Mouse (Mus musculus): Measurements from ENCODE around the gene Cd44. TPM values are rescaled to one million over a fixed set of nuclear protein-coding genes. Genes with fewer than 3 reads are reported as not detected.

Gene Cd44
- polyA plus RNA-seq, 1 experiment from 2014 or later = 4.0 TPM

GRCm38 (mm10) chr2:102905604-102906003 lies 4.1 kb upstream of the Cd44 start:
- Histone ChIP-seq H3K27ac (ENCODE audit: low read depth, low read length) (no peak overlapping the region), H3K9me3 (ENCODE audit: control insufficient read depth, low read length) (no peaks in the 10 kb centered on the region), H3K4me1 (ENCODE audit: control insufficient read depth, insufficient read depth, low read length) (no peaks in the 10 kb centered on the region), H3K4me3 (ENCODE audit: low read length) (no peak overlapping the region), H3K36me3 (ENCODE audit: control insufficient read depth, insufficient read depth, low read length) (no peaks in the 10 kb centered on the region), H3K27me3 (ENCODE audit: control insufficient read depth, insufficient read depth, low read length) (no peaks in the 10 kb centered on the region), H3K4me2 (replicated peaks; ENCODE audit: low read depth, low read length) (no peak overlapping the region), H3K9ac (ENCODE audit: low read depth, low read length) (no peak overlapping the region)
- no peak for ATAC-seq (ENCODE audit: low FRiP score, low TSS enrichment)
- 81% methylated on average over 3 of the region's 3 CpGs for WGBS

- Histone ChIP-seq H3K9ac (ENCODE audit: low read depth, low read length) (peak overlapping the region; percentile 35; the same call in 1 of the 2 replicates), H3K4me3 (ENCODE audit: low read length) (peak overlapping the region; percentile 37), H3K36me3 (ENCODE audit: control insufficient read depth, insufficient read depth, low read length) (no peaks in the 10 kb centered on the region), H3K27me3 (ENCODE audit: control insufficient read depth, insufficient read depth, low read length) (no peaks in the 10 kb centered on the region), H3K9me3 (ENCODE audit: control insufficient read depth, low read length) (no peaks in the 10 kb centered on the region), H3K4me2 (replicated peaks; ENCODE audit: low read depth, low read length) (peak overlapping the region; percentile 63), H3K4me1 (ENCODE audit: control insufficient read depth, insufficient read depth, low read length) (no peaks in the 10 kb centered on the region), H3K27ac (ENCODE audit: low read depth, low read length) (no peak overlapping the region)
- WGBS = 21% methylated on average over 3 of the region's 3 CpGs
- 0 out of 2 replicates have a peak, but pooled peaks have one; percentile 47 for ATAC-seq (ENCODE audit: low FRiP score, low TSS enrichment)
Measured at GRCm38 (mm10) chr2:102901828-102902223, 361 bp upstream of the Cd44 start.

GRCm38 (mm10) chr2:102900230-102900721 lies 1.2 kb downstream of the Cd44 start:
- Histone ChIP-seq H3K4me3 (ENCODE audit: low read length) (peak overlapping the region; percentile 37; the same call in 1 of the 2 replicates), H3K9ac (ENCODE audit: low read depth, low read length) (no peak overlapping the region), H3K4me2 (replicated peaks; ENCODE audit: low read depth, low read length) (no peak overlapping the region; the same call in 1 of the 2 replicates), H3K36me3 (ENCODE audit: control insufficient read depth, insufficient read depth, low read length) (no peaks in the 10 kb centered on the region), H3K27me3 (ENCODE audit: control insufficient read depth, insufficient read depth, low read length) (no peaks in the 10 kb centered on the region), H3K4me1 (ENCODE audit: control insufficient read depth, insufficient read depth, low read length) (no peaks in the 10 kb centered on the region), H3K9me3 (ENCODE audit: control insufficient read depth, low read length) (no peaks in the 10 kb centered on the region), H3K27ac (ENCODE audit: low read depth, low read length) (no peak overlapping the region)
- no peak for ATAC-seq (ENCODE audit: low FRiP score, low TSS enrichment)
- 56% methylated on average over 7 of the region's 7 CpGs for WGBS

GRCm38 (mm10) chr2:102899238-102899637 lies 2.2 kb downstream of the Cd44 start:
- WGBS = 59% methylated on average over 3 of the region's 3 CpGs
- Histone ChIP-seq H3K9me3 (ENCODE audit: control insufficient read depth, low read length) (no peaks in the 10 kb centered on the region), H3K9ac (ENCODE audit: low read depth, low read length) (no peak overlapping the region), H3K4me2 (replicated peaks; ENCODE audit: low read depth, low read length) (no peak overlapping the region), H3K4me3 (ENCODE audit: low read length) (no peak overlapping the region), H3K27ac (ENCODE audit: low read depth, low read length) (no peak overlapping the region), H3K4me1 (ENCODE audit: control insufficient read depth, insufficient read depth, low read length) (no peaks in the 10 kb centered on the region), H3K36me3 (ENCODE audit: control insufficient read depth, insufficient read depth, low read length) (no peaks in the 10 kb centered on the region), H3K27me3 (ENCODE audit: control insufficient read depth, insufficient read depth, low read length) (no peaks in the 10 kb centered on the region)
- ATAC-seq (ENCODE audit: low FRiP score, low TSS enrichment) = no peak

GRCm38 (mm10) chr2:102898585-102898984 lies 2.9 kb downstream of the Cd44 start:
- Histone ChIP-seq H3K4me1 (ENCODE audit: control insufficient read depth, insufficient read depth, low read length) (no peaks in the 10 kb centered on the region), H3K9me3 (ENCODE audit: control insufficient read depth, low read length) (no peaks in the 10 kb centered on the region), H3K9ac (ENCODE audit: low read depth, low read length) (no peak overlapping the region), H3K27me3 (ENCODE audit: control insufficient read depth, insufficient read depth, low read length) (no peaks in the 10 kb centered on the region), H3K27ac (ENCODE audit: low read depth, low read length) (no peak overlapping the region), H3K36me3 (ENCODE audit: control insufficient read depth, insufficient read depth, low read length) (no peaks in the 10 kb centered on the region), H3K4me2 (replicated peaks; ENCODE audit: low read depth, low read length) (no peak overlapping the region), H3K4me3 (ENCODE audit: low read length) (no peak overlapping the region)
- no peak for ATAC-seq (ENCODE audit: low FRiP score, low TSS enrichment)
- 80% methylated on average over 3 of the region's 3 CpGs for WGBS

GRCm38 (mm10) chr2:102896154-102896553 lies 5.3 kb downstream of the Cd44 start:
- Histone ChIP-seq H3K36me3 (ENCODE audit: control insufficient read depth, insufficient read depth, low read length) (no peaks in the 10 kb centered on the region), H3K4me2 (replicated peaks; ENCODE audit: low read depth, low read length) (no peak overlapping the region), H3K27me3 (ENCODE audit: control insufficient read depth, insufficient read depth, low read length) (no peaks in the 10 kb centered on the region), H3K9me3 (ENCODE audit: control insufficient read depth, low read length) (no peaks in the 10 kb centered on the region), H3K4me1 (ENCODE audit: control insufficient read depth, insufficient read depth, low read length) (no peaks in the 10 kb centered on the region), H3K4me3 (ENCODE audit: low read length) (no peak overlapping the region), H3K27ac (ENCODE audit: low read depth, low read length) (no peak overlapping the region), H3K9ac (ENCODE audit: low read depth, low read length) (no peak overlapping the region)
- 85% methylated on average over 8 of the region's 8 CpGs for WGBS
- ATAC-seq (ENCODE audit: low FRiP score, low TSS enrichment) = no peak

GRCm38 (mm10) chr2:102895197-102895596 lies 6.3 kb downstream of the Cd44 start:
- H3K36me3 ChIP-seq (ENCODE audit: control insufficient read depth, insufficient read depth, low read length) = no peaks in the 10 kb centered on the region
- H3K9me3 ChIP-seq (ENCODE audit: control insufficient read depth, low read length) = no peaks in the 10 kb centered on the region
- H3K27ac ChIP-seq (ENCODE audit: low read depth, low read length) = no peak overlapping the region
- no peak overlapping the region for H3K9ac ChIP-seq (ENCODE audit: low read depth, low read length)
- H3K27me3 ChIP-seq (ENCODE audit: control insufficient read depth, insufficient read depth, low read length) = no peaks in the 10 kb centered on the region
- H3K4me2 ChIP-seq (replicated peaks; ENCODE audit: low read depth, low read length) = no peak overlapping the region
- WGBS = 79% methylated on average over 1 of the region's 1 CpGs
- no peak for ATAC-seq (ENCODE audit: low FRiP score, low TSS enrichment)
- H3K4me1 ChIP-seq (ENCODE audit: control insufficient read depth, insufficient read depth, low read length) = no peaks in the 10 kb centered on the region
- no peak overlapping the region for H3K4me3 ChIP-seq (ENCODE audit: low read length)

- ATAC-seq (ENCODE audit: low FRiP score, low TSS enrichment) = no peak
- Histone ChIP-seq H3K9ac (ENCODE audit: low read depth, low read length) (no peak overlapping the region), H3K27ac (ENCODE audit: low read depth, low read length) (no peak overlapping the region), H3K4me3 (ENCODE audit: low read length) (no peak overlapping the region), H3K9me3 (ENCODE audit: control insufficient read depth, low read length) (no peaks in the 10 kb centered on the region), H3K27me3 (ENCODE audit: control insufficient read depth, insufficient read depth, low read length) (no peaks in the 10 kb centered on the region), H3K36me3 (ENCODE audit: control insufficient read depth, insufficient read depth, low read length) (no peaks in the 10 kb centered on the region), H3K4me2 (replicated peaks; ENCODE audit: low read depth, low read length) (no peak overlapping the region), H3K4me1 (ENCODE audit: control insufficient read depth, insufficient read depth, low read length) (no peaks in the 10 kb centered on the region)
- 80% methylated on average over 4 of the region's 4 CpGs for WGBS
Measured at GRCm38 (mm10) chr2:102894785-102895184, 6.7 kb downstream of the Cd44 start.

- H3K9me3 ChIP-seq (ENCODE audit: control insufficient read depth, low read length) = no peaks in the 10 kb centered on the region
- no peaks in the 10 kb centered on the region for H3K36me3 ChIP-seq (ENCODE audit: control insufficient read depth, insufficient read depth, low read length)
- H3K4me3 ChIP-seq (ENCODE audit: low read length) = no peak overlapping the region
- H3K27me3 ChIP-seq (ENCODE audit: control insufficient read depth, insufficient read depth, low read length) = no peaks in the 10 kb centered on the region
- ATAC-seq (ENCODE audit: low FRiP score, low TSS enrichment) = no peak
- H3K4me1 ChIP-seq (ENCODE audit: control insufficient read depth, insufficient read depth, low read length) = no peaks in the 10 kb centered on the region
- no peak overlapping the region for H3K27ac ChIP-seq (ENCODE audit: low read depth, low read length)
- H3K9ac ChIP-seq (ENCODE audit: low read depth, low read length) = no peak overlapping the region
- H3K4me2 ChIP-seq (replicated peaks; ENCODE audit: low read depth, low read length) = no peak overlapping the region
- WGBS = 37% methylated on average over 3 of the region's 3 CpGs
Measured at GRCm38 (mm10) chr2:102888688-102889225, 12.7 kb downstream of the Cd44 start.

Data from kidney, embryonic 14.5 days (tissue).